Mouse (Mus musculus) kidney, postnatal 0 days (tissue): ENCODE data around the gene Gm20547. TPM values are rescaled to one million over a fixed set of nuclear protein-coding genes. Genes with fewer than 3 reads are reported as not detected.

Experiments
- ATAC-seq: fragments of 200-750 bp; cut with Nextera tagmentation; replicated peaks from 2 replicates; pipeline ENCODE4 v1.8.0; 2017; ENCODE audit warnings: low read depth, moderate number of reproducible peaks, moderate TSS enrichment, moderate library complexity; ENCODE audit not compliant: low FRiP score
- DNase-seq: peaks from one replicate; pipeline ENCODE4 v3.0.0-alpha.2; 2016; ENCODE audit warnings: low spot score
- H3K27ac ChIP-seq: fragments of 300-500 bp; sonication (generic); 2 replicates; pipeline ENCODE4 v1.5.1; 2014; ENCODE audit warnings: mild to moderate bottlenecking
- H3K27me3 ChIP-seq: fragments of 300-500 bp; sonication (generic); 2 replicates; pipeline ENCODE4 v1.6.1; 2014; ENCODE audit warnings: low read length, mixed read lengths; ENCODE audit not compliant: insufficient read depth
- H3K36me3 ChIP-seq: fragments of 300-500 bp; sonication (generic); 2 replicates; pipeline ENCODE4 v1.6.1; 2014; ENCODE audit warnings: low read length, mixed read lengths; ENCODE audit not compliant: insufficient read depth
- H3K4me1 ChIP-seq: fragments of 300-500 bp; sonication (generic); replicated peaks from 2 replicates; pipeline ENCODE4 v1.6.1; 2014; ENCODE audit warnings: antibody characterized with exemption, low read length, mixed read lengths; ENCODE audit not compliant: insufficient read depth
- H3K4me2 ChIP-seq: fragments of 300-500 bp; sonication (generic); 2 replicates; pipeline ENCODE4 v1.6.1; 2014; ENCODE audit warnings: mild to moderate bottlenecking, low read length, moderate library complexity, mixed read lengths
- H3K4me3 ChIP-seq: fragments of 300-500 bp; sonication (generic); replicated peaks from 2 replicates; pipeline ENCODE4 v1.5.1; 2014; ENCODE audit warnings: low read depth, low read length
- H3K9ac ChIP-seq: fragments of 300-500 bp; sonication (generic); 2 replicates; pipeline ENCODE4 v1.6.1; 2014; ENCODE audit warnings: low read depth, low read length
- H3K9me3 ChIP-seq: fragments of 300-500 bp; sonication (generic); replicated peaks from 2 replicates; pipeline ENCODE4 v1.6.1; 2016; ENCODE audit warnings: low read length, inconsistent platforms, mixed read lengths
- CTCF ChIP-seq: IDR thresholded peaks from 2 replicates; pipeline ENCODE4 v1.5.1; 2016; ENCODE audit warnings: antibody characterized with exemption, low read depth, mild to moderate bottlenecking, moderate library complexity
- WGBS: fragments of 180-500 bp; shearing (Covaris S2); extraction: QIAGEN DNeasy Blood & Tissue Kit; methylation state at CpG from one replicate; pipeline ENCODE4 v1.1.7; 2014; 5-methylcytosine and 5-hydroxymethylcytosine counted together
- polyA plus RNA-seq: library from polyadenylated mRNA; unstranded; fragments of >200 nt; fragmentation: Nextera tagmentation; extraction: Ambion mirVana; gene quantifications from 2 replicates; pipeline ENCODE4 v1.2.1, GENCODE M21; 2015

Gm20547 gene
- polyA plus RNA-seq, 1 experiment from 2014 or later, result not detected

DNA sequence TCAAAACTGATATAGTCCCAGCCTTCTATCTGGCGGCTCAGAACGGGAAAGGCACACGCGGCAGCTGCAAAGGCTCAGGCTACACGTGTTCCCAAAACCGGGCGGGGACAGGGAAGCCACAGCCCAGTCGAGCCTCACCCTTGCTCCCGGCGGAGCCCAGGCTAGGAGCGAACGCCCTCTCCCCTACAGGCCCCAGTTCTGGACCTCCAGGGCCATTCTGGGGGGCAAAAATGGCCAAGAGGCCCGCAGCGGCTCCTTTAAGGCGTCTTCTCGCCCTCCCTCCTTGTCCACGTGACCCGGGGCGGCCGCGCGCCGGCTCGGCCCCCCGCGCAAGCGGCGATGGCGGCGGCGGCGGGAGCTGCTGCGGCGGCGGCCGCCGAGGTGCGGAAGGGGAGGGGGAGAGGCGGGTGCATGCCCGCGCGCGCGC, 16.3 kb upstream of the Gm20547 start, which contains the start of the genes C2 and Ehmt2:
TSS of gene C2 (minus strand) at position 106 of the 427 bp plus-strand sequence.
TSS of gene Ehmt2 (plus strand) at position 310 of the 427 bp plus-strand sequence.
- peak; percentile 53 for ATAC-seq
- Histone ChIP-seq H3K27me3 (no peaks in the 10 kb centered on the region), H3K9me3 (no peaks in the 10 kb centered on the region)

DNA sequence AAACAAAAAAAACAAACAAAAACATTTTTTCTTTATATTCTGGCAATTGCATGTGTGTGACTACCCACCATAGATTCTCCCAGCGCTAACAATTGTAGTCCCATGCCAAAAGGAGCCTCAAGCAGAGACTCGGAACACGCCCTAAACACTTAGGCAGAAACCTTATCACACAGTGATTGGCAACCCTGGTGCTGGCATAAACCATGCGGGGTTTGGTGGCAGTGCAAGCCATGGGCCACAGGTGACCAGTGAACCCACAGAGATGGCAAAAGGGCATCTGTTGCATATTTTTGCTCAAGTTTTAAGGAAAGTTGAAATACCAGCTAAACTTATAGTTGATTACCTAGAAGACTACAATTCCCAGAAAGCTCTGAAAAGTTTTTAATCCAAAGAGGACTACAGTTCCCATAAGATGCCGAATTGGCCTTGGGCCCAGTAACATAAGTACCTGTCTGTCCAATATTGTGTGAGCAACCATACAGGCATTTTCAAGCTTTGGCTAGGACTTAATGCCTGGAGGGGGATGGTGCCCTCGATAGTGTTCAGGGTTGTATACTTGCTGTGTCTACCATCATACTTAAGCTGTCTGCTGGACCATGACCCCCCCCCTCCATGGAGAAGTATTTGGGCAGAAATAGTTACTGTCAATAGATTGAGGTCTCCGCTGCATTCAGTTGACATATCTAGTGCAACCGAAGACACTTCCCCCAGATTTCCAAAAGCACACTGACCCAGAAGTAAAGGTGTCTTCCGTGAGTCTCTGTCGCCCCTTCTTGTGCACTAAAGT, 15.7 kb upstream of the Gm20547 start:
- peak overlapping the region; percentile 96; the same call in 1 of the 2 replicates for H3K9ac ChIP-seq
- H3K9me3 ChIP-seq, result no peaks in the 10 kb centered on the region
- DNase-seq (peak; percentile 84), ATAC-seq (no peak)
- H3K27me3 ChIP-seq, result no peaks in the 10 kb centered on the region
- peak overlapping the region; percentile 89 for H3K4me2 ChIP-seq
- peaks cover 14% of the 10 kb centered on the region for H3K4me1 ChIP-seq
- WGBS, result 12% methylated on average over 10 of the region's 10 CpGs
- no peak for TF ChIP-seq CTCF
- peak overlapping the region; percentile 96 for H3K4me3 ChIP-seq
- peaks cover 12% of the 10 kb centered on the region; the same call in 1 of the 2 replicates for H3K36me3 ChIP-seq
- H3K27ac ChIP-seq, result peak overlapping the region; percentile 95

More for the DNA sequence above, 16.3 kb upstream of the Gm20547 start, which contains the start of the genes C2 and Ehmt2:
- H3K4me1 ChIP-seq, result peaks cover 14% of the 10 kb centered on the region
- peak within 1 kb of the TSS; percentile 96 for H3K4me3 ChIP-seq
- H3K36me3 ChIP-seq, result peaks cover 18% of the 10 kb centered on the region
- H3K27ac ChIP-seq, result peak within 1 kb of the TSS; percentile 95
- WGBS, result 0% methylated on average over 14 of the region's 44 CpGs
- H3K9ac ChIP-seq, result peak within 1 kb of the TSS; percentile 96
- peak within 1 kb of the TSS; percentile 89 for H3K4me2 ChIP-seq
- TF ChIP-seq CTCF, result no peak
- peak; percentile 88 for DNase-seq

DNA sequence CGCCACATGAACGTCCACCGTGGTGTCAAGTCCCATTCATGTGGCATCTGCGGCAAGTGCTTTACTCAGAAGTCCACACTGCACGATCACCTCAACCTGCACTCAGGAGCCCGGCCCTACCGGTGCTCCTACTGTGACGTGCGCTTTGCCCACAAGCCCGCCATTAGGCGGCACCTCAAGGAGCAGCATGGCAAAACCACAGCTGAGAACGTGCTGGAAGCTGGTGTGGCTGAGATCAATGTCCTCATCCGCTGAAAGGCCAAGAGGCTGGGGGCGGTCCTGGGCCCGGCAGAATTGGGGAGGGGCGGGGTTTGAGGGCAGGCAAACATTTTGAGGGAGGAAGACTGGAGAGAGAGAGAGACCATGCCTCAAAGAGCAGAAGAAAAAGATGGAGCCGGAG, 14.5 kb upstream of the Gm20547 start:
- WGBS, result 82% methylated on average over 17 of the region's 17 CpGs
- Histone ChIP-seq H3K4me2 (no peak overlapping the region), H3K9ac (no peak overlapping the region), H3K4me3 (no peak overlapping the region), H3K9me3 (no peaks in the 10 kb centered on the region), H3K27ac (no peak overlapping the region; the same call in 1 of the 2 replicates), H3K4me1 (peaks cover 14% of the 10 kb centered on the region), H3K27me3 (no peaks in the 10 kb centered on the region), H3K36me3 (peaks cover 6% of the 10 kb centered on the region; the same call in 1 of the 2 replicates)
- no peak for TF ChIP-seq CTCF
- ATAC-seq (no peak), DNase-seq (no peak)

DNA sequence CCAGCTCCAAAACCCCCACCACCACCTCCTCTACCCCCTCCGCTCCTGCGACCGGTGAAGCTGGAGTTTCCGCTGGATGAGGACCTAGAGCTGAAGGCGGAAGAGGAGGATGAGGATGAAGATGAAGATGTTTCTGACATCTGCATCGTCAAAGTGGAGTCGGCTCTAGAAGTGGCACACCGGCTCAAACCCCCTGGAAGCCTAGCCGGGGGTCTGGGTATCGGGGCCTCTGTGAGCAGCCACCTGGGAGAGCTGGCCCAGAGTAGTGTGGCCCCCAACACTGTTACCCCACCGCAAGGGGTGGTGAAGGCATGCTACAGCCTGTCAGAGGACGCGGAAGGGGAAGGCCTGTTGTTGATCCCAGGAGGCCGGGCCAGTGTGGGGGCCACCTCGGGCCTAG, 13.9 kb upstream of the Gm20547 start:
- H3K9ac ChIP-seq, result no peak overlapping the region
- DNase-seq, result no peak
- no peaks in the 10 kb centered on the region for H3K9me3 ChIP-seq
- no peak for ATAC-seq
- peak overlapping the region; percentile 93; the same call in 1 of the 2 replicates for H3K27ac ChIP-seq
- H3K27me3 ChIP-seq, result no peaks in the 10 kb centered on the region
- WGBS, result 92% methylated on average over 15 of the region's 15 CpGs
- H3K36me3 ChIP-seq, result 0 out of 2 replicates have a peak, but pooled peaks cover 5% of the 10 kb centered on the region
- peak overlapping the region; percentile 88; the same call in 1 of the 2 replicates for H3K4me3 ChIP-seq
- TF ChIP-seq CTCF, result no peak
- peak overlapping the region; percentile 99 for H3K4me2 ChIP-seq
- H3K4me1 ChIP-seq, result peaks cover 14% of the 10 kb centered on the region

DNA sequence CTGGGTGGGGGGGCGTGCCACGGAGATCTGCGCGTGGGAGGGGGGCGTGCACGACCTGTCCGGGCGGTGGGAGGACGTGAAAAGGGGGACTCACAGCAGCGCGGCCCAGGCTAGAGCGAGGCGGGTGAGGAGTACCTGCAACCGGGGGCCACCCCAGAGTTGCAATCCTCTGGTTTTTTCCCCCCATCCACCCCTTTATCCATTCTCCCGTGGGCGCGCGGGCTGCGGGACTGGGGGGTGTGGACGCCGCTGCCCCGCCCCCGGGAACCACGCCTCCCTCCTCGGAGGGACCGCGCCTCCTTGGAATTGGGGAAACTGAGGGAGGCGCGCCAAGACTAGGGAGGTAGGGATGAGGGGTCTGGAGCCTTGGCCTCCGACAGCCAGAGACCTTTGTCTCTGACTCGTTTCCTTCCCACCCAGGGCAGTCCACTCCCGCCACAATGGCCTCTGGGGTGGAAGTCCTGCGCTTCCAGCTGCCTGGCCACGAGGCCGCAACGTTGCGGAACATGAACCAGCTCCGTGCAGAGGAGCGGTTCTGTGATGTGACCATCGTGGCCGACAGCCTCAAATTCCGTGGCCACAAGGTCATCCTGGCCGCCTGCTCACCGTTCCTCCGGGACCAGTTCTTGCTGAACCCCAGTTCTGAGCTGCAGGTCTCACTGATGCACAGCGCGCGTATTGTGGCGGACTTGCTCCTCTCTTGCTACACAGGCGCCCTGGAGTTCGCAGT, 13.1 kb upstream of the Gm20547 start:
- ATAC-seq (peak; percentile 12), DNase-seq (peak; percentile 54)
- Histone ChIP-seq H3K9me3 (no peaks in the 10 kb centered on the region), H3K27me3 (no peaks in the 10 kb centered on the region), H3K4me1 (peaks cover 14% of the 10 kb centered on the region), H3K4me2 (peak overlapping the region; percentile 99), H3K9ac (peak overlapping the region; percentile 84), H3K36me3 (0 out of 2 replicates have a peak, but pooled peaks cover 5% of the 10 kb centered on the region), H3K27ac (peak overlapping the region; percentile 93), H3K4me3 (peak overlapping the region; percentile 88)
- no peak for TF ChIP-seq CTCF
- 6% methylated on average over 46 of the region's 51 CpGs for WGBS

- peaks cover 14% of the 10 kb centered on the region for H3K4me1 ChIP-seq
- peak; percentile 34; the same call in 1 of the 2 replicates for TF ChIP-seq CTCF
Measured at GRCm38 (mm10) chr17:34894074-34894597, 12.3 kb upstream of the Gm20547 start.

More at GRCm38 (mm10) chr17:34894074-34894597, 12.3 kb upstream of the Gm20547 start:
- Histone ChIP-seq H3K36me3 (0 out of 2 replicates have a peak, but pooled peaks cover 5% of the 10 kb centered on the region), H3K9ac (peak overlapping the region; percentile 84), H3K27ac (peak overlapping the region; percentile 93), H3K9me3 (no peaks in the 10 kb centered on the region), H3K4me3 (peak overlapping the region; percentile 88), H3K4me2 (peak overlapping the region; percentile 99), H3K27me3 (no peaks in the 10 kb centered on the region)
- peak; percentile 97 for DNase-seq
- under 1% methylated on average over 34 of the region's 51 CpGs for WGBS
- ATAC-seq, result peak; percentile 87
